Mouse (Mus musculus) cerebellum, postnatal 4 days (tissue): ENCODE measurements around the gene Sec24d.

Experiments used
- DNase-seq, 2 experiments: peaks; one replicate each; pipeline ENCODE4 v3.0.0; 2022; ENCODE audit warnings: low spot score in 2 of 2, mixed read lengths in 1 of 2

The Sec24d gene

DNA sequence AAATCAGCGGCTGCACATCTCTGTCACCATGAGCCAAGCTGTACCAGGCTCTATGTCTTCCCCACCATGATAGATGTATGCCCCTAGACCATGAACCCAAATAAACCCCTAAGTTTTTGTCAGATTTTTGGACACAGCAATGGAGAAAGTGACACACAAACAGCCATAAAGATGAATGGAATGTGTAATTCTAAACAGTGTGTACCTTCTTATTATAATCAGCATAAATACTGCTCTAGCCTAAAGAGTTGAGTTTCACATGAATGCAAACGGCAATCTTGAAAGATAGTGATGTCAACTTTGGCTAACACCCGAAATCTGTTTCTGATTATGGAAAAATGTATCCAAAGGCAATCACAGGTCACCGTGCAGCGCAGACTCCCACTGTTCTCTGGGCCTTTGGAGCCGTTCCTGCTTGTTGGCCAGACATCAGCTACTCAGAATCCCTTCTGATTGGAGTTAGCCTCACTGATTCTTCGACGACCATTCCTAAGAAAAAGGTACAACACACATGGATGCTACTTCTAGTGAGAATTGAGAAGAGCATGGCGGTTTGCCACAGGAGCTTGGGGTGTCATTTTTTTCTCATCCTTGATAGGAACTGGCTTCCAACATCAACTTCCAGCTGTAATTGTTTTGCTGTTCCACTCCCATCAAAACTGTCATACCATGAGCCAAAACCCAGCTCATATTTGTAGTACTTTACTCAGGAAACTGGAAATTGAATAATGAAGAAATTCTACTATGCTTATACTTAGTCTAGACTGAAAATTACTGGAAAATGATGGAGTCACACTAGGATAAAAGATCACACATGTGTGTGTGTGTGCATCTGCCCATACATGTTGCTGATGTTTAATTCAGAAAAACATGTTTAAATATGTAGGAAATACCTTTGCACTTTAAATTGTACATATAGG lies 130.6 kb downstream of the Sec24d start:
- DNase-seq, result no peak

DNA sequence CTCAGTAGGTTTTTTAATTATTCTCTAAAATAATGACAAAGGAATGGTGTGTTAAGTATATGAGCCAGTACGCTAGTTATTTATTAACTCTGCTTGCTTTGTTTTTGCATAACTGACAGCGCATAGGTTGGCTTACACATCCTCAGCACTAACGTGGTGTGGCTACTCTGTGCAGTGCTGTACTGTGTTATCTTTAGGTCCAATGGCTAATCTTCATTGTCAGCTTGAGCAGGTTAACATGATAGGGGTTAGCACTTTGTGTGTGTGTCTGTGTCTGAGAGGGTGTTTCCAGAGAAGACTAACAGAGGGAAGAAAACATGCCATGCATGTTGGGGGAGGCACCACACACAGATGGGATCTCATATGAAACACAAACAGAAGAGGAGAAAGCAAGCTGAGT lies 137.7 kb downstream of the Sec24d start:
- DNase-seq, result no peak

DNA sequence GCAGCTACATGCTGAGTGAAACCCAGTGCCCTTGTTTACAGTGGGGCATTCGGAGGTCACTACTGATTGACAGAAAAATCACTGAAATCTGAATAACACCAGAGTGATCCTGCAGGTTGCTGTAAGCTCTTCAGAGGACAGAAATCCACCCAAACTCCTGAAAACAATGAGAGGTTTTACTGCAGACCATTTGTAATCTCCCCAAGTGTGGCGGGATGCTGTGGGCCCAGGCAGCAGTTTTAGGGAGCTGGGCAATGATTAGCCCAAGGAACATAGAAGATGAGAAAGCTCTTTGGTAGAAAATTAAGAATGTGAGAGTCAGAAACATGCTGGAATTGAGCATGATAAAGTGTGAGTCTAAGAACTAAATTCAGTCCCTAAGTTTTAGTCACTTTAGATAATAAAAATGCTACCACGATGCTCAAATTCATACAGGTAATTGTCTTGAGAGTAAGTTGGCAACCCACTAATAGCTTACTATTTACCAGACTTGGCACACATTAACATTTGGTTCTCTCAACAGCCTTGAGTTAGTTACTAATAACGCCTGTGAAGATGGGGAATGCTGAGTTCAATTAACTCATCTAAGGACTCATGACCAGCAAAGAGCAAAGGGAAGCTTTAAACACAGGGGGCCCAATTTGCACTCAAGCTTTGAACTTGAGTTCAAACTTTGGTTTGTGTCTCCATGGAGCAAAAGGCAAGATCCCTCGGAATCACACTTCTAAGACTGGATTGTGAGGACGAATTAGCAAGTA lies 144.7 kb downstream of the Sec24d start:
- no peak for DNase-seq

DNA sequence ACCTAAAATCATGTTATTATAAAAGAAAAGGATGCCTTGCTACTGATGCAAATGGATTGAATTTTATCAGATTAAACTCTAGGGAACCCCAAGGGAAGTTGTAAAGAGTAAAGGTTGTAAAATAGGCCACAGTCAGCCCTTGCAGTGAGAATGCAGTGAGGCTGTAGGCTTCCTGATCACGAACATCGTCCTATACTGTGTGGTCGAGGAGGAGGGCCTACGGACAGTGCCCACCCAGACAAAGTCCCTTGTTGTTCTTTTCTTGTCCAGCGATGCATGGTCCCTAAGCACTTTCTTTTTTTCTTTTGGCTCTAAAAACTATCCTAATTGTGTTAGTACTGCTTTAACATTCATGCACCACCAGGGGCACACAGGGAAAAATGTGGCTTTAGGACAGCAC lies 145.9 kb downstream of the Sec24d start:
- no peak for DNase-seq
